Mouse (Mus musculus): ENCODE measurements around the gene Tmem8. TPM values are rescaled to one million over a fixed set of nuclear protein-coding genes. Genes with fewer than 3 reads are reported as not detected.

Tmem8 gene
- total and polyA plus RNA-seq, 2 experiments from 2014 or later: 3.5 to 9.0 TPM

- Histone ChIP-seq H3K9ac (replicated peaks; ENCODE audit: low read length, poor library complexity, severe bottlenecking) (0 out of 2 replicates have a peak overlapping the region, but pooled peaks have one; percentile 19), H3K4me1 (ENCODE audit: insufficient read depth, low read length) (peaks cover 10% of the 10 kb centered on the region; the same call in 1 of the 2 replicates), H3K9me3 (ENCODE audit: low read length) (no peaks in the 10 kb centered on the region), H3K36me3 (ENCODE audit: insufficient read depth, low read length) (peaks cover 16% of the 10 kb centered on the region), H3K27ac (ENCODE audit: low read depth, low read length) (no peak overlapping the region), H3K4me3 (ENCODE audit: low read depth, low read length) (no peak overlapping the region), H3K27me3 (ENCODE audit: insufficient read depth, low read length) (0 out of 2 replicates have a peak, but pooled peaks cover 8% of the 10 kb centered on the region), H3K4me2 (ENCODE audit: low read depth, low read length, poor library complexity, severe bottlenecking) (no peak overlapping the region)
- 50% methylated on average over 5 of the region's 5 CpGs for WGBS
- ATAC-seq (ENCODE audit: low FRiP score) (no peak), DNase-seq (ENCODE audit: low spot score) (no peak)
- peak; percentile 9; the same call in 1 of the 2 replicates for TF ChIP-seq CTCF (IDR thresholded peaks at IDR 0.05)
These were observed 9.5 kb downstream of the Tmem8 start for GRCm38 (mm10) chr17:26122431-26123140.

GRCm38 (mm10) chr17:26123267-26123684 is 10.2 kb downstream of the Tmem8 start, which contains the start of gene Mrpl28:
Mrpl28 (plus strand) TSS chr17:26123500.
- Histone ChIP-seq H3K4me2 (ENCODE audit: low read depth, low read length, poor library complexity, severe bottlenecking) (peak within 1 kb of the TSS; percentile 79), H3K27ac (ENCODE audit: low read depth, low read length) (no peak within 1 kb of the TSS), H3K27me3 (ENCODE audit: insufficient read depth, low read length) (0 out of 2 replicates have a peak, but pooled peaks cover 1% of the 10 kb centered on the region), H3K4me1 (ENCODE audit: insufficient read depth, low read length) (peaks cover 10% of the 10 kb centered on the region; the same call in 1 of the 2 replicates), H3K4me3 (ENCODE audit: low read depth, low read length) (peak within 1 kb of the TSS; percentile 55), H3K9me3 (ENCODE audit: low read length) (no peaks in the 10 kb centered on the region), H3K36me3 (ENCODE audit: insufficient read depth, low read length) (peaks cover 23% of the 10 kb centered on the region), H3K9ac (replicated peaks; ENCODE audit: low read length, poor library complexity, severe bottlenecking) (peak within 1 kb of the TSS; percentile 58)
- ATAC-seq (ENCODE audit: low FRiP score) (peak; percentile 87), DNase-seq (ENCODE audit: low spot score) (peak; percentile 99)
- no peak for TF ChIP-seq CTCF (IDR thresholded peaks at IDR 0.05)
- WGBS: 0% methylated on average over 32 of the region's 32 CpGs

GRCm38 (mm10) chr17:26124560-26124959 is 11.5 kb downstream of the Tmem8 start:
- H3K9me3 ChIP-seq (ENCODE audit: low read length): no peaks in the 10 kb centered on the region
- no peak for TF ChIP-seq CTCF (IDR thresholded peaks at IDR 0.05)
- peak overlapping the region; percentile 79 for H3K4me2 ChIP-seq (ENCODE audit: low read depth, low read length, poor library complexity, severe bottlenecking)
- WGBS: 89% methylated on average over 7 of the region's 7 CpGs
- DNase-seq (ENCODE audit: low spot score) (no peak), ATAC-seq (ENCODE audit: low FRiP score) (no peak)
- H3K4me1 ChIP-seq (ENCODE audit: insufficient read depth, low read length): peaks cover 10% of the 10 kb centered on the region; the same call in 1 of the 2 replicates
- H3K4me3 ChIP-seq (ENCODE audit: low read depth, low read length): peak overlapping the region; percentile 55
- peaks cover 31% of the 10 kb centered on the region for H3K36me3 ChIP-seq (ENCODE audit: insufficient read depth, low read length)
- H3K27me3 ChIP-seq (ENCODE audit: insufficient read depth, low read length): no peaks in the 10 kb centered on the region
- peak overlapping the region; percentile 58 for H3K9ac ChIP-seq (replicated peaks; ENCODE audit: low read length, poor library complexity, severe bottlenecking)
- no peak overlapping the region for H3K27ac ChIP-seq (ENCODE audit: low read depth, low read length)

GRCm38 (mm10) chr17:26125226-26125625 is 12.1 kb downstream of the Tmem8 start:
- Histone ChIP-seq H3K27me3 (ENCODE audit: insufficient read depth, low read length) (no peaks in the 10 kb centered on the region), H3K9ac (replicated peaks; ENCODE audit: low read length, poor library complexity, severe bottlenecking) (no peak overlapping the region), H3K4me2 (ENCODE audit: low read depth, low read length, poor library complexity, severe bottlenecking) (no peak overlapping the region), H3K4me3 (ENCODE audit: low read depth, low read length) (no peak overlapping the region), H3K36me3 (ENCODE audit: insufficient read depth, low read length) (peaks cover 37% of the 10 kb centered on the region), H3K27ac (ENCODE audit: low read depth, low read length) (no peak overlapping the region), H3K4me1 (ENCODE audit: insufficient read depth, low read length) (peaks cover 7% of the 10 kb centered on the region; the same call in 1 of the 2 replicates), H3K9me3 (ENCODE audit: low read length) (no peaks in the 10 kb centered on the region)
- 91% methylated on average over 10 of the region's 10 CpGs for WGBS
- ATAC-seq (ENCODE audit: low FRiP score): no peak
- no peak for TF ChIP-seq CTCF (IDR thresholded peaks at IDR 0.05)
- no peak for DNase-seq (ENCODE audit: low spot score)

GRCm38 (mm10) chr17:26131062-26131732 is 18.1 kb downstream of the Tmem8 start:
- H3K27ac ChIP-seq (ENCODE audit: low read depth, low read length): peak overlapping the region; percentile 70

More at GRCm38 (mm10) chr17:26131062-26131732, 18.1 kb downstream of the Tmem8 start:
- peak; percentile 41; the same call in 1 of the 2 replicates for TF ChIP-seq CTCF (IDR thresholded peaks at IDR 0.05)
- Histone ChIP-seq H3K27me3 (ENCODE audit: insufficient read depth, low read length) (no peaks in the 10 kb centered on the region), H3K4me3 (ENCODE audit: low read depth, low read length) (peak overlapping the region; percentile 45), H3K4me1 (ENCODE audit: insufficient read depth, low read length) (peaks cover 4% of the 10 kb centered on the region; the same call in 1 of the 2 replicates), H3K4me2 (ENCODE audit: low read depth, low read length, poor library complexity, severe bottlenecking) (peak overlapping the region; percentile 59), H3K9ac (replicated peaks; ENCODE audit: low read length, poor library complexity, severe bottlenecking) (peak overlapping the region; percentile 64), H3K36me3 (ENCODE audit: insufficient read depth, low read length) (peaks cover 33% of the 10 kb centered on the region), H3K9me3 (ENCODE audit: low read length) (no peaks in the 10 kb centered on the region)
- ATAC-seq (ENCODE audit: low FRiP score) (peak; percentile 78), DNase-seq (ENCODE audit: low spot score) (peak; percentile 15)
- 36% methylated on average over 18 of the region's 18 CpGs for WGBS
